Mouse (Mus musculus) spleen, adult 2 months (tissue): Measurements from ENCODE around the gene Dtd1.

Source experiments
- CTCF ChIP-seq: fragments of 200-500 bp; IDR thresholded peaks from 2 replicates; pipeline ENCODE4 v1.5.1; 2011; ENCODE audit warnings: mild to moderate bottlenecking, inconsistent platforms; ENCODE audit not compliant: insufficient read depth, insufficient read length, insufficient replicate concordance; ENCODE audit errors: extremely low read depth
- POLR2A ChIP-seq: fragments of 200-500 bp; IDR thresholded peaks from 2 replicates; pipeline ENCODE4 v1.6.1; 2011; ENCODE audit warnings: low read depth, low read length, inconsistent platforms

DNA sequence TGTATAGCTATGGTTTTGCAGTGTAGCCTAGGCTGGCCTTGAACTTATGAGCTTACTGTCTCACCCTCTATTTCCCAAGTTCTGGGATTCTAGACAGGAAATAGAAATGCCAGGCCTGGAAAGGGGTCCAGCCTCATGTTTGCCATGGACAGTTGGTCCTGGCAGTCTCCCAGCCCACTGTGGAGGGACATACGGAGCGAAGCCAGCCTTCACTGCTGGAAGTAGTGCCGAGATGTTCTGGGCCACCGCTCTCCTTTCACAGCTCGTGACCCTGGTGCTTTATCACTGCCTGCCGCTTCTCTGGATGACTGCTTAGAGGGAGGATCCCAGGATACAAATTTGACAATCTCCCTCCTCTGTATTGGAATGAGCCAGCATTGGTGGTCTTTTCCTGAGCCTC, 21.8 kb downstream of the Dtd1 start:
- no peak for TF ChIP-seq POLR2A
- TF ChIP-seq CTCF: no peak
